Mouse (Mus musculus): ENCODE measurements around the gene Tcf3. TPM values are rescaled to one million over a fixed set of nuclear protein-coding genes. Genes with fewer than 3 reads are reported as not detected.

The Tcf3 gene
- polyA plus RNA-seq, 1 experiment, result 61.1 TPM

DNA sequence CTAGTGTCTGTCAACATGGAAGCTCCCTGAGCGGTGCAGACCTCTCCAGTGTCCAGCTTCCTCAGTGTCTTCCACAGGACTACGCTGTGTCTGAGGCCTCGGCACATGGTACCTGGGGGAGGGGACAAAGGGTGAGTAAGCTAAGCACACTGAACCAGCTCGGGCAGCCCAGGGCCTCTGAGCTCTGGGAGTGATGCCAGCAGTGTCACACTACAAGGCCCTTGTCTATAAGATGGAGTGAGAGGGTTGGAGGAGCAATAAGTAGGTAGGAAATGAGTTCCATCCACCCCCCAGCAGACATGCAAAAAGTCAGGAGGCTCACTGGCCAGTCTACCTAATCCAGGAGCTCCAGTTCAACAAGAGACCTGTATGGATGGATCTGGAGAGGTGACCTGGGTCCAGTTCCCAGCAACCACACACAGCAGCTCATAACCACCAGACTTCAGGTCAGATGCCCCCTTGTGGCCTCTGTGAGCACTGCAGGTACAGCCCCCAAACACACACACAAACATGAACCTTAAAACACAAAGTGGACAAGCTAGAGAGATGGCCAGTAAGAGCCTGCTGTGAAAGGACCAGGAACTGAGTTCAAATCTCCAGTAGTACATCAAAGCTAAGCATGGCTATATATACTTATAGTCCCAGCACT, 30.3 kb downstream of the Tcf3 start:
- H3K4me3 ChIP-seq (replicated peaks), result no peak overlapping the region
- H3K9me3 ChIP-seq (ENCODE audit: control insufficient read depth, low read length), result peaks cover 6% of the 10 kb centered on the region
- no peaks in the 10 kb centered on the region for H3K27me3 ChIP-seq (ENCODE audit: control insufficient read depth)
- TF ChIP-seq TAL1 (IDR thresholded peaks at IDR 0.05; ENCODE audit: low read length) (no peak), GATA1 (IDR thresholded peaks at IDR 0.05; ENCODE audit: low read length) (no peak)
- peaks cover 76% of the 10 kb centered on the region for H3K4me1 ChIP-seq (ENCODE audit: control insufficient read depth)
- peaks cover 56% of the 10 kb centered on the region for H3K36me3 ChIP-seq (ENCODE audit: control insufficient read depth)

DNA sequence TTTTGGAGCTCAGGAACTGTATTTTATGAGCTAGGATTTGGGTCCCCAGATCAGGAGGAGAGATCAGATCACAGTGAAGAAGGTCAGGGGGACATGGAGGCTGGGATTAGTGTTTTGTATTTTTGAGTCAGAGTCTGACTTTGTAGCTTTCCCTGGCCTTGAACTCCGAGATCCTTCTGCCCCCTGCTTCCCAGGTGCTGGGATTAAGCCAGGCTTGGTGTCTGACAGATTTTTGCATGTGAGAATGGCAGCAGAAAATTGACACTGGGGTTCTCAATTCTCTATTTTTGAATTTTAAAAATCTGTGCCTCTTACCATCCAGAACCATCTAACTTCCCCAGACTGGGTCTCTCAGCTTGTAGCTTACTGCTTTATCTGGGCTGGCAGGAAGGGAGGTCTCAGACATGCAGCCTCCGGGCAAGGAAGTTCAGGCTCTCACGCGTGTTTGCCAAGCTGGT, 32.7 kb downstream of the Tcf3 start:
- Histone ChIP-seq H3K9me3 (ENCODE audit: control insufficient read depth, low read length) (peaks cover 6% of the 10 kb centered on the region), H3K4me1 (ENCODE audit: control insufficient read depth) (peaks cover 76% of the 10 kb centered on the region), H3K4me3 (replicated peaks) (peak overlapping the region; percentile 80), H3K36me3 (ENCODE audit: control insufficient read depth) (peaks cover 72% of the 10 kb centered on the region), H3K27me3 (ENCODE audit: control insufficient read depth) (no peaks in the 10 kb centered on the region)
- no peak for TF ChIP-seq TAL1 (IDR thresholded peaks at IDR 0.05; ENCODE audit: low read length)
- TF ChIP-seq GATA1 (IDR thresholded peaks at IDR 0.05; ENCODE audit: low read length), result no peak

DNA sequence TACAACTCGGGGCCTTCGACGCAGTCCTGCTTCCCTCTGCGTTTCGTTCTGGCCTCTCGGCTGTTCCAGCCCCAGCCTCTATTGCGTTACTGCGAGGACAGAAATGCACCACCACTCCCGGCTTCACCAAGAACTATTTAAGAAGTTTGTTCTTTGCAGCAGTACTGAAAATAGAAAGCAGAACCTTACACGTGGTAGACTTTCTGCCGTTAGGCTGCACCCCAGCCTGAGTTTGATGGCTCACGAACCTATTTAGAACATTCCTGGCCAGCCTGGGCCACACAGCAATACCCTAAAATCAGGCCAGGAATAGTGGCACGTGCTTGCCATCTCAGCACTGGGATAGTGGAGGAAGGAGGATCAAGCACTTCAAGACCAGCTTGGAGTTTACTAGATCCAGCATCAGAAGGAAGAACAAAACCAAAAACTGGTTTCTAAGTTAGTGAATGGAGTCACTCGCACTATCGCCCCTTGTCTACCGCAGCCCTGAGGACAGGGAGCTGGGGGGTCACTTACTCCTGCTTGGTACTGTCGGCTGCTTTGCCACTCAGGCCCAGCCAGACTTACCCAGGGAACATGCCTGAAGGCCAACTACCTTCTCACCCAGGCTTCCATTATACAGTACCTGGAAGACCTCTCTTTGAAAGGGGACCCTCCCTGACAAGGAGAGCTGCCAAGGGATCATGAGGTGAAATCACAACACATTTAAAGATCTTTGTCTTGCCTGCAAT, 33.3 kb downstream of the Tcf3 start:
- peaks cover 72% of the 10 kb centered on the region for H3K4me1 ChIP-seq (ENCODE audit: control insufficient read depth)
- H3K27me3 ChIP-seq (ENCODE audit: control insufficient read depth), result no peaks in the 10 kb centered on the region
- H3K9me3 ChIP-seq (ENCODE audit: control insufficient read depth, low read length), result peaks cover 6% of the 10 kb centered on the region
- peak overlapping the region; percentile 80 for H3K4me3 ChIP-seq (replicated peaks)
- H3K36me3 ChIP-seq (ENCODE audit: control insufficient read depth), result peaks cover 73% of the 10 kb centered on the region
- TF ChIP-seq GATA1 (IDR thresholded peaks at IDR 0.05; ENCODE audit: low read length), result no peak

DNA sequence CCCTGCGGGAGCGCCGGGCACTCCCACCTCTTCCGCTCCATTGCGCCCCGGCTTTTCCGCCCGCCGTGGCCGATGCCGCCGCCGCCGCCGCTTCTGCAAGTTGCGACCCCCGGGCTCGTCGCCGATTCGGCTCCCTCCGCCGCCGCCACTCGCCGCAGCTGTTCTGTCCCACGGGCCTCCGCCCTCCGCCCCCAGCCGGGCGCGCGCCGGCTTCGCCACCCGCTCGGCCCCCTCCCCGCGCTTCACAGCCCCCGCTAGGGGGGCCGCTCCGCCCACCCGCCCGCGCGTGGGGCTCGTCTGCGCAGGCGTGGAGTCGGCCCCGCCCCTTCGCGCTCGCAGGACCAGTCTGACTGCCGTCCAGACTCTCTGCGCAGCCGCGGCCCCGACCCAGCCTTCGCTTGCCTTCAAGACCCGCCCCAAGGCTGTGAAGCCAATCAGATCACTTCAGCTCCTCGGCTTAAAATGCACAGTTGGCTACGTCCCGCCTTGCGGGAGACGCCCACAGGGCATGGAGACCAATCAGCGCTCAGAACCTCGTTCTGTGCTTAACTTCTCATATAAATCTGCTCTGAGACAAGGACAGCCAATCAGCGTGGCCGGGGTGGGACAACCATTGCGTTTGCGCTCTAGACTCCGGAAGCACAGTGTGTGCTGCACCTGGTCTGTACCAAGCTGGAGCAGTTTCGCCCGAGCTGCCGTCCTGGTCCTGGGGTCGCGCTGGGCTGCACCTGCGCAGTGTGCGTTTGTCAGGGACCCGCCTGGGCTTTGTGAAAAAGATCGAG, 34.1 kb downstream of the Tcf3 start, which contains the start of gene Mbd3:
Gene Mbd3 (minus strand): TSS at position 360 of the 782 bp plus-strand sequence.
- TF ChIP-seq GATA1 (IDR thresholded peaks at IDR 0.05; ENCODE audit: low read length) (no peak), TAL1 (IDR thresholded peaks at IDR 0.05; ENCODE audit: low read length) (no peak)
- Histone ChIP-seq H3K4me1 (ENCODE audit: control insufficient read depth) (peaks cover 67% of the 10 kb centered on the region), H3K9me3 (ENCODE audit: control insufficient read depth, low read length) (peaks cover 6% of the 10 kb centered on the region), H3K27me3 (ENCODE audit: control insufficient read depth) (no peaks in the 10 kb centered on the region), H3K36me3 (ENCODE audit: control insufficient read depth) (peaks cover 73% of the 10 kb centered on the region), H3K4me3 (replicated peaks) (peak within 1 kb of the TSS; percentile 80)

DNA sequence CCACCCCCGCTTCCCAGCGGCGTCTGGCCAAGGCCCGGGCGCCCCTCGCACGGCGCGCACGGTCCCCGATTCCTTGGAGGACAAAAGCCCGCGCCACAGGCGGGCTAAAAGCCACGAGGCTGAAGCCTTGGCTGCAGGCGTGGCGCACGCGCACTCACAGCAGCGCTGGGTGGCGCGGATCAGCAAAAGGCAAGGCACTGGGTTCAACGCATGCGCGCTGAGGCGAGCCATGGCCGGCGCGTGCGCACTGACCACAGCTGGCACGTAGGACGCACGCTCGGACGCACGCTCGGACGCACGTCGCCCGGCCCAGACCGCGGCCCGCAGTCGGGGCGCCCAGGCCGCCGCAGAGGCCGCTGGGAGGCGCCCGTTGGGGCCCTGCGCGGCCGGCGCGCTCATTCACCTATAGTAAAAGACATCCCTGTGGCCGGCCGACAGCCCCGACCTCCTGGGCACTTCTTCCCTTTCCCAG, 34.7 kb downstream of the Tcf3 start:
- TF ChIP-seq TAL1 (IDR thresholded peaks at IDR 0.05; ENCODE audit: low read length) (no peak), GATA1 (IDR thresholded peaks at IDR 0.05; ENCODE audit: low read length) (no peak)
- Histone ChIP-seq H3K4me1 (ENCODE audit: control insufficient read depth) (peaks cover 61% of the 10 kb centered on the region), H3K27me3 (ENCODE audit: control insufficient read depth) (no peaks in the 10 kb centered on the region), H3K4me3 (replicated peaks) (peak overlapping the region; percentile 80), H3K9me3 (ENCODE audit: control insufficient read depth, low read length) (peaks cover 6% of the 10 kb centered on the region), H3K36me3 (ENCODE audit: control insufficient read depth) (peaks cover 73% of the 10 kb centered on the region)

DNA sequence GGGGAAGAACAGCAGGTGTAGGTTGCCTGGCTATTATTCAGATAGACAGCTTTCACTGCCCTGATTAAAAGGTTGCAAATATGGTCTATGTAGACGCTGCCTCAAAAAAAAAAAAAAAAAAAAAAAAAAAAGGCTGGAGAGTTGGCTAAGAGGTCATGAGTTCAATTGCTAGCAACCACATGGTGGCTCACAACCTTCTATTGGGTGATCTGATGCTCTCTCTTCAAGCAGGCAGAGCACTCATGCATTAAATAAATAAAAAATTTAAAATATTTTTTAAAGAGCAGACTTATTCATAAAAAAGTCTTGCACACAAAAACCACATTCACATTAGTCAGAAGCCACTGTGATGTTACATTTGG, 35.3 kb downstream of the Tcf3 start:
- no peaks in the 10 kb centered on the region for H3K27me3 ChIP-seq (ENCODE audit: control insufficient read depth)
- H3K4me3 ChIP-seq (replicated peaks), result peak overlapping the region; percentile 80

DNA sequence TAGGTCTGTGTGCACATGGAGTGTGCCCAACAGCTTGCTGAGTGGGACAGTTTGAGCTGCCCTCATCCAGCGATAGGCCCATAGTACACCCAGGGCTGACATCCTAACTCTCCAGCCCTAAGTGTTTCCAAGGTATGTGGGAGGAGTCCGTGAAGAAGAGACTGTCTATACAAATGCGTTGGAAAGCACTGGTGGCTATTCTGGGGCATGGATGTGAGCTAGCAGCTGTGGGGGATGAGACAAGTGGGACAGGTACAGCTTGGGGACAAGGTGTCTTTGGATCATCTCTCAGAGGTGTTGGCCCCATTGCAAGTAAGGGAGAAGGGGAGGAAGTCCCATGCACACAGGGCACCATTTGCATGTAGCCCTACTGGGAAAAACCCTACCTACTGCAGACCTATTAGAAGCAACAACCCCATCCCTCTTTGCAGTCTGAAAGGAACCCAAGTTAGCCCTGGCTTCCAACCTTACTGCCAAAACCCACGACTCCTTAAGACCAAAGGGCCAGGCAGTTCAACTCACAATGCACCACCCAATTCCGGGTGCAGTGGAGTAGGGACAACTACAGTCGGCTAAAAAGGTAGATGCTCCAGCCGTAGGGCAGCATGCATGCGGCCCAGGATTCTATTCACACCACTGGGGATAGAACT, 35.8 kb downstream of the Tcf3 start:
- Histone ChIP-seq H3K36me3 (ENCODE audit: control insufficient read depth) (peaks cover 73% of the 10 kb centered on the region), H3K4me3 (replicated peaks) (peak overlapping the region; percentile 80), H3K4me1 (ENCODE audit: control insufficient read depth) (peaks cover 57% of the 10 kb centered on the region), H3K9me3 (ENCODE audit: control insufficient read depth, low read length) (no peaks in the 10 kb centered on the region), H3K27me3 (ENCODE audit: control insufficient read depth) (no peaks in the 10 kb centered on the region)
- no peak for TF ChIP-seq TAL1 (IDR thresholded peaks at IDR 0.05; ENCODE audit: low read length)
- TF ChIP-seq GATA1 (IDR thresholded peaks at IDR 0.05; ENCODE audit: low read length), result no peak

More for the DNA sequence above, 35.3 kb downstream of the Tcf3 start:
- Histone ChIP-seq H3K9me3 (ENCODE audit: control insufficient read depth, low read length) (peaks cover under 1% of the 10 kb centered on the region), H3K36me3 (ENCODE audit: control insufficient read depth) (peaks cover 73% of the 10 kb centered on the region), H3K4me1 (ENCODE audit: control insufficient read depth) (peaks cover 55% of the 10 kb centered on the region)
- TF ChIP-seq TAL1 (IDR thresholded peaks at IDR 0.05; ENCODE audit: low read length) (no peak), GATA1 (IDR thresholded peaks at IDR 0.05; ENCODE audit: low read length) (no peak)

DNA sequence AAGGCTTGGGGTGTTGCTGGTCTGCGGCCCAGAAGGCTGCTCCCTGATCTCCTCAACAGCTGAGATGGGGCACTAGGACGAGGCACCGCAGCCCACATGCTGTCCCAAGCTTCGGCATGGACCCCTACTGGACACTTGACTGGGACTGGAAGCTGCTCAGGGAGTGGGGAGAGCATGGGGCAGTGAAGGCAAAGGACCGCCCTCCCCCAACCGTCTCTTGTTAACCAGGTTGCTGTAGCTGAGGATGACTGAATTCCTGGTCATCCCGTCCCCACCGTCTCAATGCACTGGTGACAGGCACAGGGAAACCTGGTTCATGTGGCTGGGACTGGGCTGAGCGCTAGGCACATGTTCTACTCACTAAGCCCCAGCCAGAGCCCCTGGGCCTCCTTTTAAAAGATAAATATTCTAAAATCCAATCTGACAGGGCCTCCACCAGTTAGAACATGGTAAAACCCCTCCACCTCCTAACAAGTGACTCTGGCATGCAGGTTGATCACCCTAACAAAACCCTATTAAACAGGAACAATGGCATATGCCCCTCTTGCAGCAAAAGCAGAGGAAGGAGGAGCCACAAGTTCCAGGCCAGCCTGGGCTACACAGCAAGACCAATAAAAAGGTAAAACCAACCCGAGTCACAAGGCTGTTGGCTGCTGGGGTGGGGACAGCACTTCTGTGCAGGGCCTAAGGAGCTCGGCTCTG, 36.5 kb downstream of the Tcf3 start:
- Histone ChIP-seq H3K9me3 (ENCODE audit: control insufficient read depth, low read length) (no peaks in the 10 kb centered on the region), H3K4me3 (replicated peaks) (peak overlapping the region; percentile 80), H3K27me3 (ENCODE audit: control insufficient read depth) (no peaks in the 10 kb centered on the region), H3K36me3 (ENCODE audit: control insufficient read depth) (peaks cover 73% of the 10 kb centered on the region), H3K4me1 (ENCODE audit: control insufficient read depth) (peaks cover 61% of the 10 kb centered on the region)
- no peak for TF ChIP-seq TAL1 (IDR thresholded peaks at IDR 0.05; ENCODE audit: low read length)
- no peak for TF ChIP-seq GATA1 (IDR thresholded peaks at IDR 0.05; ENCODE audit: low read length)

Measured in erythroblast, embryonic 14.5 days (primary cell).